Mouse (Mus musculus): ENCODE results near the gene Zfp322a. TPM values are rescaled to one million over a fixed set of nuclear protein-coding genes. Genes with fewer than 3 reads are reported as not detected.
A peak's percentile ranks its signal among the peaks of the same experiment; 100 is the strongest.

The Zfp322a gene
- polyA plus RNA-seq, 1 experiment: 47.3 TPM

GRCm38 (mm10) chr13:23307069-23307814 is 61.8 kb downstream of the Zfp322a start:
- H3K4me1 ChIP-seq (ENCODE audit: control insufficient read depth, insufficient read depth, low read length): no peaks in the 10 kb centered on the region
- TF ChIP-seq POLR2A (IDR thresholded peaks at IDR 0.05; ENCODE audit: insufficient read depth, low read length): no peak
- TF ChIP-seq EP300 (IDR thresholded peaks at IDR 0.05; ENCODE audit: insufficient read depth, low read depth, low read length): 0 out of 2 replicates have a peak, but pooled peaks have one; percentile 16
- TF ChIP-seq CTCF (IDR thresholded peaks at IDR 0.05; ENCODE audit: low read depth, low read length): no peak
- H3K4me3 ChIP-seq (ENCODE audit: low read depth, low read length): peak overlapping the region; percentile 74
- no peaks in the 10 kb centered on the region for H3K9me3 ChIP-seq (replicated peaks; ENCODE audit: control insufficient read depth, insufficient read depth, low read length, poor library complexity, severe bottlenecking)
- H3K9ac ChIP-seq (ENCODE audit: low read depth, poor library complexity, severe bottlenecking): peak overlapping the region; percentile 80
- peak overlapping the region; percentile 59 for H3K27ac ChIP-seq (ENCODE audit: insufficient read depth, low read length)
- no peaks in the 10 kb centered on the region for H3K36me3 ChIP-seq (ENCODE audit: control insufficient read depth, insufficient read depth, low read length, poor library complexity, severe bottlenecking)
- H3K27me3 ChIP-seq (ENCODE audit: control insufficient read depth, insufficient read depth, low read length, poor library complexity, severe bottlenecking): no peaks in the 10 kb centered on the region

DNA sequence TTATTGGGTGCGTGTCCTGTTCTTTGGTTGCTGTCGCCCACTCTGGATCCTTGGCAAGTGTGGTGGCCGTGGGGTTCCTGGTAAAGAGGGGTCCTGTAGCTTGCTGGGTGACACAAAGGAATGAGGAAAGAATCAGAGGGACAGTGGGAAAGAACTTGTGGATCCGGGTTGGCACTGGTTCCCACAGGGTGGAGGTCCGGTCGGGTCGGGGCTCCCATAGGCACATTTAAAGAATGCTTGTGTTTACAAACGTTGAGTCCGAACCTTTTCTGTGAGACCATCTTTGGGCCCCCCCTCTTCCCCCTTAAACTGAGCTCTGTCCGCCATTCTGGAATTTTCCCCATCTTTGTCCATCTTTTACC is 62.3 kb downstream of the Zfp322a start:
- Histone ChIP-seq H3K27ac (ENCODE audit: insufficient read depth, low read length) (peak overlapping the region; percentile 59), H3K4me3 (ENCODE audit: low read depth, low read length) (peak overlapping the region; percentile 74), H3K4me1 (ENCODE audit: control insufficient read depth, insufficient read depth, low read length) (no peaks in the 10 kb centered on the region), H3K27me3 (ENCODE audit: control insufficient read depth, insufficient read depth, low read length, poor library complexity, severe bottlenecking) (no peaks in the 10 kb centered on the region), H3K9ac (ENCODE audit: low read depth, poor library complexity, severe bottlenecking) (peak overlapping the region; percentile 80), H3K9me3 (replicated peaks; ENCODE audit: control insufficient read depth, insufficient read depth, low read length, poor library complexity, severe bottlenecking) (no peaks in the 10 kb centered on the region), H3K36me3 (ENCODE audit: control insufficient read depth, insufficient read depth, low read length, poor library complexity, severe bottlenecking) (no peaks in the 10 kb centered on the region)
- TF ChIP-seq POLR2A (IDR thresholded peaks at IDR 0.05; ENCODE audit: insufficient read depth, low read length) (no peak), CTCF (IDR thresholded peaks at IDR 0.05; ENCODE audit: low read depth, low read length) (no peak), EP300 (IDR thresholded peaks at IDR 0.05; ENCODE audit: insufficient read depth, low read depth, low read length) (no peak)

Other genes starting within 250 kb of the Zfp322a start
- 0.11 and 0.12 TPM in 2 replicates for gene Vmn1r218, start 236.1 kb downstream of the Zfp322a start, polyA plus RNA-seq (2011; ENCODE audit: insufficient read depth, insufficient read length, low read depth, missing spikeins)
- not detected in 2 replicates for gene Vmn1r219, start 209.9 kb downstream of the Zfp322a start, polyA plus RNA-seq (2011; ENCODE audit: insufficient read depth, insufficient read length, low read depth, missing spikeins)
- gene Vmn1r220, start 181.2 kb downstream of the Zfp322a start, polyA plus RNA-seq (2011; ENCODE audit: insufficient read depth, insufficient read length, low read depth, missing spikeins): not detected in 2 replicates
- gene Vmn1r221, start 155.1 kb downstream of the Zfp322a start, polyA plus RNA-seq (2011; ENCODE audit: insufficient read depth, insufficient read length, low read depth, missing spikeins): not detected in 2 replicates
- gene Vmn1r222, start 133.3 kb downstream of the Zfp322a start, polyA plus RNA-seq (2011; ENCODE audit: insufficient read depth, insufficient read length, low read depth, missing spikeins): not detected in 2 replicates
- not detected in 2 replicates for gene Vmn1r223, start 122.1 kb downstream of the Zfp322a start, polyA plus RNA-seq (2011; ENCODE audit: insufficient read depth, insufficient read length, low read depth, missing spikeins)
- gene Abt1, start 54.7 kb upstream of the Zfp322a start, polyA plus RNA-seq (2011; ENCODE audit: insufficient read depth, insufficient read length, low read depth, missing spikeins): 10.0 and 10.3 TPM in 2 replicates
- 0.40 and 0.46 TPM in 2 replicates for gene Btn1a1, start 96.7 kb upstream of the Zfp322a start, polyA plus RNA-seq (2011; ENCODE audit: insufficient read depth, insufficient read length, low read depth, missing spikeins)
- gene Btn2a2, start 119.6 kb upstream of the Zfp322a start, polyA plus RNA-seq (2011; ENCODE audit: insufficient read depth, insufficient read length, low read depth, missing spikeins): 0.91 and 1.9 TPM in 2 replicates
- 16.9 and 19.1 TPM in 2 replicates for gene Hist1h4h, start 161.8 kb upstream of the Zfp322a start, polyA plus RNA-seq (2011; ENCODE audit: insufficient read depth, insufficient read length, low read depth, missing spikeins)
- 68.8 and 97.9 TPM in 2 replicates for gene Hist1h2af, start 164.7 kb upstream of the Zfp322a start, polyA plus RNA-seq (2011; ENCODE audit: insufficient read depth, insufficient read length, low read depth, missing spikeins)
- 8.9 and 16.9 TPM in 2 replicates for gene Hist1h3g, start 166.2 kb upstream of the Zfp322a start, polyA plus RNA-seq (2011; ENCODE audit: insufficient read depth, insufficient read length, low read depth, missing spikeins)
- gene Hist1h2bh, start 174.2 kb upstream of the Zfp322a start, polyA plus RNA-seq (2011; ENCODE audit: insufficient read depth, insufficient read length, low read depth, missing spikeins): 3.9 and 4.2 TPM in 2 replicates
- 1.5 TPM in 1 of 2 replicates, not detected in the other for gene Hist1h3f, start 174.8 kb upstream of the Zfp322a start, polyA plus RNA-seq (2011; ENCODE audit: insufficient read depth, insufficient read length, low read depth, missing spikeins)
- gene Hist1h4f, start 182.4 kb upstream of the Zfp322a start, polyA plus RNA-seq (2011; ENCODE audit: insufficient read depth, insufficient read length, low read depth, missing spikeins): 24.1 and 31.1 TPM in 2 replicates
- gene Hist1h1d, start 184.1 kb upstream of the Zfp322a start, polyA plus RNA-seq (2011; ENCODE audit: insufficient read depth, insufficient read length, low read depth, missing spikeins): 1.6 and 2.0 TPM in 2 replicates
- 14.3 and 15.4 TPM in 2 replicates for gene Hist1h3e, start 193.2 kb upstream of the Zfp322a start, polyA plus RNA-seq (2011; ENCODE audit: insufficient read depth, insufficient read length, low read depth, missing spikeins)
- gene Hist1h2ae, start 202.0 kb upstream of the Zfp322a start, polyA plus RNA-seq (2011; ENCODE audit: insufficient read depth, insufficient read length, low read depth, missing spikeins): 5.0 and 8.2 TPM in 2 replicates
- 13.4 and 16.7 TPM in 2 replicates for gene Hist1h2bg, start 202.2 kb upstream of the Zfp322a start, polyA plus RNA-seq (2011; ENCODE audit: insufficient read depth, insufficient read length, low read depth, missing spikeins)
- 21.5 and 23.2 TPM in 2 replicates for gene Hist1h2bf, start 205.0 kb upstream of the Zfp322a start, polyA plus RNA-seq (2011; ENCODE audit: insufficient read depth, insufficient read length, low read depth, missing spikeins)
- 2.0 TPM in 1 of 2 replicates, not detected in the other for gene Hist1h2ad, start 205.2 kb upstream of the Zfp322a start, polyA plus RNA-seq (2011; ENCODE audit: insufficient read depth, insufficient read length, low read depth, missing spikeins)
- gene Hist1h3d, start 206.6 kb upstream of the Zfp322a start, polyA plus RNA-seq (2011; ENCODE audit: insufficient read depth, insufficient read length, low read depth, missing spikeins): 3.2 and 4.7 TPM in 2 replicates
- 4.3 and 4.8 TPM in 2 replicates for gene Hist1h4d, start 212.4 kb upstream of the Zfp322a start, polyA plus RNA-seq (2011; ENCODE audit: insufficient read depth, insufficient read length, low read depth, missing spikeins)

Data from ES-Bruce4 (cell line).